Mouse (Mus musculus) G1E (cell line): Measurements from ENCODE around the gene Rftn1.

Experiments
- CTCF ChIP-seq: IDR thresholded peaks from 2 replicates; pipeline ENCODE4 v1.5.1; 2012; ENCODE audit warnings: low read depth, low read length, inconsistent platforms, mixed read lengths
- POLR2AphosphoS5 ChIP-seq: IDR thresholded peaks from 2 replicates; pipeline ENCODE4 v1.6.1; 2012; ENCODE audit warnings: low read depth, low read length, inconsistent platforms; ENCODE audit not compliant: insufficient replicate concordance
- TAL1 ChIP-seq: conservative IDR thresholded peaks from 2 replicates; pipeline ENCODE4 v1.6.1; 2012; ENCODE audit warnings: low read depth, low read length, inconsistent platforms, mixed read lengths

- TF ChIP-seq CTCF (no peak), TAL1 (no peak), POLR2AphosphoS5 (no peak)
Measured at GRCm38 (mm10) chr17:50037416-50037815, 153.1 kb downstream of the Rftn1 start.
